Mouse (Mus musculus) frontal cortex, postnatal 10 days (tissue): Measurements from ENCODE around the gene Trim54.

Experiments
- DNase-seq, 2 experiments: peaks; one replicate each; pipeline ENCODE4 v3.0.0; 2022; ENCODE audit warnings: low spot score in 2 of 2, mixed read lengths in 1 of 2

The Trim54 gene

DNA sequence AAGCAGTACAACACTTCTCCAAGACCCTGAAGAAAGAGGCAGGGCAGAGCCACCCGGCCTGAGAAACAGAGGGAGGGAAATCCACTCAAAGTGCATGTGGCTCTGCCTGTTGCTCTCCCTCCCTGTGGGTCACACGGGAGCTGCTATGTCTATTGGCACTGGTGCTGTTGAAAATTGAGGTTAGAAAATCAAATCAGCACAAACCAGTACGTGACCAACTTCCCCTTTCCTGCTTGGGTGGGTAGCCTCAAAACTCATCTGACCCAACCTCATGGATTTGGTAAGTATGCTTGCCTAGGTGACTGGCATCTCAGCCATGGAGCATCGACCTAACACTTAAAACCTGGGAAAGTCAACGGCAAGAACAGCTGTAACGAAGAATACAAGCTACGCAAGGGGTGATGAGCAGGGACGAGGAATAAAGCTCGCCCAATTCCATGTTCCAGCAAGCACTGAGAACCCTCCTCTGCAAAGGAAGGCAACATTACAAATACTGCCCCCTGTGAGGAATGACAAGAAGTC, 10.6 kb upstream of the Trim54 start, which contains the start of gene Dnajc5g:
Dnajc5g (plus strand) TSS at position 472 of the 522 bp plus-strand sequence.
- DNase-seq = no peak

DNA sequence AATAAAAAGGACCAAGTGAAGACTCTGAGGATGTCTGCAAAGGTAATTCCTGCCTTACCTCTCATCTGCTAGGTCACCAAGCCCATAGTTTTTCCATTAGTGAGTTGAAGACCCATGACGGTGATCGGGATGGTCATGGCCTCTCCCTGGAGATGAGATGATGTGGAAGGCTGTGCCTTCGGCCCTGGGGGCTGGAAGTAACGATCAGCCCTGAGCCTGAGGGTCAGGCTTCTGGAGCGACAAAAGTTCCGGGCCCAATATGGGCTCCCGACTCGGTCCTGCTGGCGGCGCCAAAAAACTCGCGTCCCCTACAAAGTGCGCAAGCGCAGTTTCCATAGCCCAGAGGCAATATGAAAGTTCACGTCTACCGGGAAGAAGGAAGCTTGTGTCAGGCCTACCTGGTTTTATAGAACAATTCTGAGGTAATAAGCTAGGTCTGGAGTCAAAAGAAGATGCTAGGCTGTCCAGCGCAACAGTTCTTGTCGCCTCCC, 8.5 kb upstream of the Trim54 start, which contains the start of gene Slc30a3:
Slc30a3 (minus strand) TSS at position 238 of the 491 bp plus-strand sequence.
- DNase-seq = no peak

DNA sequence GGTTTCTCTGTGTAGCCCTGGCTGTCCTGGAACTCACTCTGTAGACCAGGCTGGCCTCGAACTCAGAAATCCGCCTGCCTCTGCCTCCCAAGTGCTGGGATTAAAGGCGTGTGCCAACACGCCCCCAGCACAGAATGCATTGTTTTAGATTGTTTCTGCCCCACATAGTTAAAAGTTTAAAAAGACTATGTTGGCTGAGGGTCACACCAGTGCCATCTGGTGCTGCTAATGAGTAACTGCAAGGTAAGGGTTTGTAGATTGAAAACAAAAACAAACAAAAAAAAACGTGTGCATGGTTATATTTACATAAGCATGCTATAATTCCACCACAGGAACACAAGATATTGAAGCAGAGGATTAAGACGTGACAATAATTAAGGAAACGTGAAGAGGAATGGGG, 5.7 kb upstream of the Trim54 start:
- DNase-seq = no peak

DNA sequence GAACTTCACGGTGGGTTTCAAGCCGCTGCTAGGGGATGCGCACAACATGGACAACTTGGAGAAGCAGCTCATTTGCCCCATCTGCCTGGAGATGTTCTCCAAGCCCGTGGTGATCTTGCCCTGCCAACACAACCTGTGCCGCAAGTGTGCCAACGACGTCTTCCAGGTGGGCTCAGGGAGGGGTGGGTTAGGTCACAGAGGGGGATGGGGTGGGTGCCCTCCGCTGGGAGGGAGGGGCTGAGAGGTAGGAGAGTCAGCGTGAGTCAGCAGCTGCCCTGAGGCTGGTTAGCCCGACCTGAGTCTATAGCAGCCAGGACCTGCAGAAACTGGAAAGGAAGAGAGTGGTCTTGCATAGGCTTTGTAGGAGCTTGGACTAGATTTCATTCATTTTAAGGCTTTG, 400 bp downstream of the Trim54 start:
- no peak for DNase-seq

DNA sequence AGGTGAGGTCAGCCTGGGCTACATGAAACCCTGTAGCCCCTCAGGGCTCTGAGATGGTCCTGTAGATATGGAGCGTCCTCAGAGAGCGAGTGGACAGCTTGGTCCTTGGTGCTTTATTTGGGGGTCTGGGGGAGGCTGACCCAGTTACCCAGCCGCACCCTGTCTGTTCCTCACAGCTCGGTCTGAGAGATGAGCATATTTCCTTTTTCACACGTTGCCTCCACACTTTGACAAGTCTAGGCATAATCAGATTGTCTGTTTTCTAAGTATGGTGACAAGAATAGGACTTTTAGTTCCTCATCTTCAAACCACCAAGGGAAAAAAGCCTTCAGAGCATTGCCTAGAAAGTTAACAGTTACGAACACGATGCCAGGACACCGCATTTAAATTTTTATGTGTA, 4.6 kb downstream of the Trim54 start:
- peak in 1 of 2 experiments; percentile 27 for DNase-seq

DNA sequence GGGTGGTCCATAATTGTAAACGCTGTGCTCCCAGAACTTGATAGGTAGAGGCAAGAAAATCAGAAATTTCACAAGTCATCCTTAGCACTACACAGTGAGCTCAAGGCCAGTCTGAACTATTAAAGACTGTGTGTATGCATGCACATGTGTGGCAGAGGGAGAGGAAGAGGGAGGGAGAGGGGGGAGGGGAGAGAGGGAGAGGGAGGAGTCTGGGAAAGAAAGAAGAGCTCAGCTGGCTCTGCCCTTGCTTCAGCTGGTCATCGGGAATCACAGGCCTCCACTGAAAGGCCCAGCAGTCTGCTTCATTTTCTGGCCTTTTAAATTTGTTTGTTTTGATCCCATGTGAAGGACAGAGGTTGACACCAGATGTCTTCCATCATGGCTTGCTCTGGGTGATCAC, 7.0 kb downstream of the Trim54 start:
- no peak for DNase-seq

DNA sequence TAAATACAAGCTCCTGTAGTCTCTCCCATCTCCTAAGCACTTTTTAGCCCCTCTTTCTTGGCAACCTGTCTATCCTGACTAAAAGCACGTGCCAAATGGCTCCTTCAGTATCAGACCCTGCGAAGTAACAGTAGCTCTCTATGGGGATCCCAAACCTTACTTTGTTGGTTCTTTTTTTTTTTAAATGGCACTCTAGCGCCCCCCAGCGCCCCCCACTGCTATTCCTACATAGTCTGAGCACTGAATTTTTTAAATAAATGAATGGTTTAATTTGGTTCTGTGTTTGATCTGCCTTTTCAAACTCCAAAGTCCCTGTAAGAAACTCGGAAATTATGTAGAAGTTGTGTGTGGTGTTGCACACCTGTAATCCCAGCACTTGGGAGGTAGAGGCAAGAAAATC, 9.5 kb downstream of the Trim54 start:
- no peak for DNase-seq

DNA sequence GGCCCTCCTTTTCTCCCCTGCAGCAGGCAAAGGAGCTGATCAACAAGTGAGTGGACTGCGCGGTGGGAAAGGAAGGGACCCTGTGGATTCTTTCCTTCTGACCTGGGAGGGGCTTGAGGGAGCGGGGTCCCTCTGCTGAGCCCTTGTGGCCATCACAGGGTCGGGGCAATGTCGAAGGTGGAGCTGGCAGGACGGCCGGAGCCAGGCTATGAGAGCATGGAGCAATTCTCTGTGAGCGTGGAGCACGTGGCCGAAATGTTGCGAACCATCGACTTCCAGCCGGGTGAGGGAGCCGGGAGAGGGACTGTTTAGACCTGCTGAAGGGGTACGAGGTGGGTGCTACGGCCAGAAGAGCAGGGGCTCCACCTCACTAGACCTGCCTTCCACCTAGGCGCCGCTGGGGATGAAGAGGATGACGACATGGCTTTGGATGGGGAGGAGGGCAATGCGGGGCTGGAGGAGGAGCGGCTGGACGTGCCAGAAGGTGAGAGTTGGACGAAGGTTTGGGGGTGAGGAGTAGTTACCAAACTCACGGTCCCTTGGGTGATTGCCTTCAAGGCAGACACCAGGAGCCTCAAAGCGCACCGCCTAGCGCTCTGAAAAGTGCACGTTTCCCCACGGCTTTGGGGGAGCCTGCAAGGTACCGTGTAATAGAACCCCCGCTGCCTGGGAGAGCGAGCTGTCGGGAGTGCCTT, 20.4 kb downstream of the Trim54 start:
- DNase-seq = no peak

DNA sequence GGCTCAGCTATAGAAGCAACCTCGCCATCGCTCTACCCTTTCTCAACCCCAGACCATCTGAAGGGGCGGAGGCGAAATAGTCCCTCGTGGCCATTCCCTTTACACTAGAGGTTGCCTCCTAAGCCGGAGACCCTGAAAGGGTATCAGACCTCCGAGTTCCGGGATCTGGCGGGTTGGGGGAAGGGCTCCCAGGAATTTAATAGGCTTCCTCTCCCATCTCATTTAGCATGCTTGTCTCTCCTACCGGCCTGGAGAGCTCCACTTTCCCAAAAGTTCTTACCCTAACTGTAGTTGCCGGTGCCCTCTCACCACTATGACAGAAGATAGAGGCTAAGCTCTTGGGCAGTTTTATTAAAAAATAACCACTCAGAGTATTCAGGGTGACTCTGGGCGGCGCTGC, 21.1 kb downstream of the Trim54 start:
- DNase-seq = no peak

DNA sequence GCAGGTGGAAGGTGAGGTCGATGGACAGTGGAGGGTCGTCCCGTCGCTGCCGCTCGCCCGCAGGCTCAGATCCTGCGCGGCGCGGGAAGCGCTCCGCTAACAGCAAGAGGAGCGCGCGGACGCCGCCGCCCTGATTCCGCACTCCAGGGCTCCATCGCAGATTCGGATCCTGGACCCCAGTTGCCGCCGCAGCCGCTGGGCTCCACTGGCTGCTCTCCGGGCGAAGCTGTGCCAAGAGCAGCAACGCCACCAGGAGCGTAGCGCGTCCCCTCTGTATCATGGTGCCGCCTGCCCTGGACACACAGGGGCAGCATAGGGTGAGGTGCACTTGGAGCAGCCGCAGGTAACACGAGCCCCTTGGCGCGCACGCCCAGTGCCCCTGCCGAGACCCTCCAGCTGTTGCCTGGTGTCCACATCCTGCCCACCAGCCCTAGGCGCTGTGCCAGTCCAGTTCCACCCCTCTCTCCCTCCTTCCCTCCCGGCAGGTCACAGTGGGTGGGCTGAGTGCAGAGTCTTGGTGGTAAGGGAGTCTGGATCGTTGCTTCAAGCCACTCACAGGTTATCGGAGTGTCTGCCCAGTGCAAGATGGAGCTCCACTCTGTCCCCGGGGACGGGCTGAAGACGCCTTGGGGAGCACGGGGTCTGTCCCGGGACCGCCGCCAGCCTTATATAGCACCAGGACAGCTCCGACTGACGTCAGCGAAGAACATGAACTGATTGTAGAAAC, 21.9 kb downstream of the Trim54 start, which contains the start of gene Ucn:
Ucn (minus strand) TSS at position 589 of the 727 bp plus-strand sequence.
- DNase-seq = no peak

DNA sequence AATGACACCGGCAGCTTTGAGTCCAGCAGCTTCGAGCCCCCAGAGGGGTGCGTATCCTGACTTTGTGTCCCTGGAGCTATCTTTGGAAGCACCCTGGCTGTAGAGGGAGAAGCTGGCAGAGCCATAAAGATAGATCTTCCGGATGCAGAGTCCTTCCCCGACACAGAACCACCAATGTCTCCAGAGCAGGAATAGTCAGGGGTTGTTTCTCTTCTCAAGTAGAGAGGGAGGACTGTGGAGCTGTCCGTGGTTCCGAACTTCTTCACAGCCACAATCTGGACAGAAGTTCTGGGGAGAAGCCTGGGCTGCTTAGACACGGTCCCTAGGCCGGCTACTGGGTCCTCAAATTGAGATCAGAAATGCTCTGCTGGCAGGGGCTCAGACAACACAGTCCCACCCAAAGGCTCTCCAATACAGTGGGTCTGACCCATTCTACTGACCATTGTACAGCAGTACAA, 22.5 kb downstream of the Trim54 start:
- DNase-seq = no peak

DNA sequence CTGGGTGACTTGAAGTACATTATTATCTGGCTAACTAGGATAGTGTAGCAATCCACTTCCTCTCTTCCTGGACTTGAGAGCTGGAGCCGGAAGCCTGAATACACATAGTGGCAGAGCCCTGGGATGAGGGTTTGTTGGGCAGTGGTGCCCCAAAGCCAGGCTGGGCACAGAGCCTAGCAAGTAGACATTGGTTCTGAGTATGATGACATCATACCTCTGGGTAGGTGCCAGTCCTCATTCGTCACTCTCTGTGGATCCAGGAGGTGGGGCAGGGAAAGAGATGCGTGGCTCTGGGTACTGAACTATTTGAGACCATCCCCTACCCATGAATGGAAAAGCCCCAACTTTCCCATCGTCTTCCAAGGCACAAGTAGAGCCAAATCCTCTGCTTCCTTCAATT, 33.3 kb downstream of the Trim54 start:
- no peak for DNase-seq

DNA sequence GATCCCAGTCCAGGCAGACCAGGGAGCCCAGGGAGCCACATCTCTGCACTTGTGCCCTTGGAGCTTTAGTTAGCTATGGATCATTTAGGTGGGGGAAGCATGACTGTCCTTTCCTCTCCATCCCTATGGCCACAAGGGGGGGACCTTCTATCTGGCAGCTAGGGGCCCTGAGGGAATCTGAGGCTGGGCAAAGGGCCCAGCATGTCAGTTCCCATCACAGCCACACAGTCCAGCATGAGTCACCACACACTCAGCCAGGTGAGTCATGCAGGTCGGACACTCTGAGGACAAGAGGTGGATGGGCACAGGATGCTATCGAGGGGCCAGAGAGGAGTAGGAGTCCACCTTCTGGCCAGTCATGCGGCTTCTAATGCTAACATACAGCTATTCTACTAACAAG, 35.2 kb downstream of the Trim54 start:
- no peak for DNase-seq

DNA sequence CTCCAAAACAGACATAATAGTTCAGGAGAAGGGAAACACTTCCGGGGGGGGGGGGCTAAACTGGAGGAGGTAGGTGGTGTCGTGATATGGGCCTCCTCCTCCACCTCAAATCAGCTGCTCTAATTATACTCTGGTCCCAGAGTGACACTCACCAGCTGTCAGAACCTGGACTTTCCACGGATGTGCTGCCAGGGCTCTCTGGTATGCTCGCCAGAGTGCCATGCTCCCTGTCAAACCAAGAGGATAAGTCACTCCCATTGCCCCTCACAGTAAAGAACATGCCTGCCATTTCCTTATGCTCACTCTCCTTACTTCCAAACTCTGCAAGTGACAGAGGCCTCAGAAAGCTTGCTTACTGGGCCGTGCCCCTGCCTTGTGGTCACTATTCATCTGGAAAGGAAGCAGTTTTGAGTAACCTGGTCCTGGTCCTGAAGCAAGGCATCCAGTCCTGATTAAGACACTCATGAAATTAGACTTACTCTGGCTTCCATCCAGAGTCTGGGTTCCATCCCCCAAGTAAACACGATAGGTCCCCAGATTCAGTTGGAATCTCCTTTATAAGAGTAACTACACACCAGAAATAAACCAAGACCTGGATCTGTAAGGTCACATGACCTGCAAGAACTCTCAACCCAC, 37.1 kb downstream of the Trim54 start:
- no peak for DNase-seq

DNA sequence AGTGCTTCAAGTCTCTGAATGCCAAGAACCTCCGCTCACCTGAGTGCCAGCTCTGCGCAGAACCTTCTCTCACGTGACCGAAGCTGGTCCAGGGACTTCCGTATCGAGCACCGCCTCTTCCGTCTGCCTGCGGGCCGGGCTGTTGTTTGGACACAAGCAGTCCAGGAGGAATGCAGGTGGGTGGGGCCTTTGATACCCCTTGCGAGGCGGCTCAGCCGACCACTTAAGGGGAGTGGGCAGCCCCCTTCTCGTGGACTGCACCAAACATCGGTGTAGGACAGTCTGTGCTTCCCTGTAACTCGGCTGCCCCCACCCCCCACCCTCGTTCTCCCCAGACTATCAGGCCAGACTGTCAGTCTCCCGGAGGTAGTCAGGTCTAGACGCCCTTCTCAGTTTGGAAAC, 37.6 kb downstream of the Trim54 start, which contains the start of gene Mpv17:
Mpv17 (minus strand) TSS at position 100 of the 402 bp plus-strand sequence.
- DNase-seq = peak; percentile 76 to 77

DNA sequence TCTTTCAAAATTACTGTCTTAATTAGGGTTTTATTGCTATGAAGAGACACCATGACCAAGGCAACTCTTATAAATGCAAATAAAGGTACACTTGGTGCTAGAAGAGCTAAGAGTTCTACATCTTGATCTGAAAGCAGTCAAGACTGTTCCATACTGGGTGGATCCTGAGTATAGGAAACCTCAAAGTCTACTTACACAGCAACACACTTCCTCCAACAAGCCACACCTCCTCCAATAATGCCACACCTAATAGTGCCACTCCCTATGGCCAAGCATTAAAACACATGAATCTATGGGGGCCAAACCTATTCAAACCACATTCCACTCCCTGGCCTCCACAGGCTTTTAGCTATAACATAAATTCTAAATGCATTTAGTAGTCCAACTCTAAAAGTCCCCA, 46.0 kb downstream of the Trim54 start:
- DNase-seq = no peak

DNA sequence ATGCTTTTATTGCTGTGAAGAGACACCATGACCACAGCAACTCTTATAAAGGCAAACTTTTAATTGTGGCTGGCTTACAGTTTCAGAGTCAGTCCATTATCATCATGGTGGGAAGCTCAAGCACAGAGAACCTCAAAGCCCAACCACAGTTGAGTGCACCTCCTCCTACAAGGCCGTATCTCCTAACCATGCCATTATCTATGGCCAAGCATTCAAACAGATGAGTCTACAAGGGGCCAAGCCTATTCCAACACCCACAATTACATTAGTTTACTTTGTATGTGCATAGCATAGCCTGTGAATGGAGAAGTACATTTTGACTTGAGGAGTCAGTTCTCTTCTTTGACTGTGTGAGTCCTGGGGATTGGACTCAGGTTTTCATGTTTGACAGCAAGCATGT, 48.4 kb downstream of the Trim54 start:
- no peak for DNase-seq

DNA sequence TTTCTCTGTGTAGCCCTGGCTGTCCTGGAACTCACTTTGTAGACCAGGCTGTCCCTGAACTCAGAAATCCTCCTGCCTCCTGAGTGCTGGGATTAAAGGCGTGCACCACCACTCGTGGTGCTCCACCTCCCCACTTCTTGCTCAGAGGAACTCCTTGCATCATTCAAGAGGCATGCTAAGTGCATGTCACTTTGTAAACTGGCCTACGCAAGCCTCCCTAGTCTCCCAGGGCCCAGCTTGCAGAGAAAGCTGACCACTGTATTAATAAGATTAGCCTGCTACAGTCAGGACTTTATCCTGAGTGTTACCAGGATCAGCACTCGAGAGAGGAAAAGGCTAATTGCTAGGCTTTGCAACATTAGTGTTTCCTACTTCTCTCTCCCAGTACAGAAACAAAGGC, 52.1 kb downstream of the Trim54 start:
- DNase-seq = no peak

DNA sequence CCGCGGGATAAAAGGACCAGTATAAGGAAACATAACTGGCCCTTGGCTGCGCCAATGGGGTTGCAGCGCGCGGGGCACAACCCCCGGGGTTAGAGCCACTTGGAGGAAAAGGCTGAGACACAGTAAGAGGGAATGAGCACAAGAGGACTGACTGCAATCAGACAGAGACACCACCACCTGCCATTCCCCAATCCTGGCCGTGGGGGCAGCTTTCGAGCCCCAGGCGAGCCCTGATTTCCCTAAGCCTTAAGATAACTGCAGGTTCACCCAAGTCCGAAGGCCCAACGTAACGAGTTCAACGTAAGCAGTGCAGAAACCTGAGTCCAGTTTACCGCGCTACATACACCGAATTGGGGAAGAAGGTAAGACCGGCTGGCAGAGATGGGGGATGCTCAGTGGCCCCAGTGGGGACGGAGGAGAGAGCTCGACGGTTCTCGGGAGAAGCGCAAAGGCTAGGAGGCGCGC, 62.8 kb downstream of the Trim54 start:
- DNase-seq = peak in 1 of 2 experiments; percentile 53

DNA sequence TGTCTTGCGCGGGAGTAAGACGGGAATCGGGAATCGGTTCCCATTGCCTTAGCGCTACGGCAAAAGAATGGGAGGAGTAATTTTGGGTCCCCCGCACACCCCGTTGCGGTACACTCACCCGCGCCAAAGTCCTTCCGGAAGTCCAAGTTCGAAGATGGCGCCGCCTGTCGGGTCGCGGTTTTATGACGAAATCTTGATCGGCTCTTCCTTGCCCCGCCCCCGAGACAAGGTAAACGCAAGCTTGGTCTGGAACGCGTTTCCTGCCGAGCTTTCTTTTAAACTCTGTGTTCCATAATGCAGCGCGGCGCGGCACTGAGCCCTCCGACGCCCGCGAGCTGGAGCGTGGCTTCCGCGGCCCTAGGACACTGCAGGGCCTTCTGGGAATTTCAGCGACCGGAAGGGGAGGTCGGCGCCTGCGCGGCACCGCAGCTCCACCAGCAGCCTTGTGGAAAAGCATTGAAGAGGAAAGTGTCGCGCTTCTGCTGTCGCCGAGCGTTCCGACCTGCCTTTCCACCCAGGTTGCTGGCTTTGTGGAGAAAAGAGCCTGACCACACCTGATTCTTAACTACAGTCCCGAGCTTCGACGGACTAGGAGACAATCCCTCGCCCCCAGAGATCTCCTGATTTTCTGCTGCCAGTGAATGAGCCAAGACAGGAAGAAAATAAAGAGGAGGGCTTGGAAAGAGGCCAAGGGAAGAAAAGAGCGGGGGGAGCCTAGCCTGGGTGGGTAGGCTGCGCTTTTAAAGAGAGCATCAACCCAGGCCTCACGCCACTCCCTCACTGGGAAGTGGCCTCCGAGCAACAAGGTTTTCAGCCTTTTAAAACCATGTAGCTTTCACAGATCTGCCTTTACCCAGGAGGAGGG, 63.5 kb downstream of the Trim54 start, which contains the start of the genes Gm29609 and Gtf3c2:
Gm29609 (minus strand) TSS at position 146 of the 865 bp plus-strand sequence.
Gtf3c2 (minus strand) TSS at position 379 of the 865 bp plus-strand sequence.
- DNase-seq = peak; percentile 95
